Mouse (Mus musculus): ENCODE measurements at regions not wholly inside any gene's neighbourhood (a gene's known extent, or its start where the extent isn't known, plus 50 kb on each side); places are given as distances from the start of the nearest gene placed in this dataset.
A peak's percentile ranks its signal among the peaks of the same experiment; 100 is the strongest.

GRCm38 (mm10) chrX:129390920-129391319 lies 358.6 kb upstream of the Diaph2 start:
- no peak for DNase-seq (ENCODE audit: extremely low read depth, insufficient read length, low spot score)

GRCm38 (mm10) chrX:129407778-129408177 lies 341.8 kb upstream of the Diaph2 start:
- DNase-seq (ENCODE audit: extremely low read depth, insufficient read length, low spot score): no peak

- no peak for DNase-seq (ENCODE audit: extremely low read depth, insufficient read length, low spot score)
These were observed 339.5 kb upstream of the Diaph2 start for GRCm38 (mm10) chrX:129410079-129410478.

- no peak for DNase-seq (ENCODE audit: extremely low read depth, insufficient read length, low spot score)
These were observed 336.5 kb upstream of the Diaph2 start for GRCm38 (mm10) chrX:129412939-129413627.

- DNase-seq (ENCODE audit: extremely low read depth, insufficient read length, low spot score): no peak
These were observed 335.9 kb upstream of the Diaph2 start for GRCm38 (mm10) chrX:129413628-129414000.

- no peak for DNase-seq (ENCODE audit: extremely low read depth, insufficient read length, low spot score)
These were observed 334.2 kb upstream of the Diaph2 start for GRCm38 (mm10) chrX:129415326-129415725.

- DNase-seq (ENCODE audit: extremely low read depth, insufficient read length, low spot score): no peak
These were observed 301.0 kb upstream of the Diaph2 start for GRCm38 (mm10) chrX:129448545-129448944.

GRCm38 (mm10) chrX:129476216-129476615 lies 273.3 kb upstream of the Diaph2 start:
- peak; percentile 0 for DNase-seq (ENCODE audit: extremely low read depth, insufficient read length, low spot score)

- DNase-seq (ENCODE audit: extremely low read depth, insufficient read length, low spot score): no peak
These were observed 255.0 kb upstream of the Diaph2 start for GRCm38 (mm10) chrX:129494562-129494961.

Data from 3134 (cell line).